Mouse (Mus musculus) right cerebral cortex, adult 18-20 months (tissue): ENCODE measurements around the gene Fscn3.

Source experiments
- DNase-seq: peaks from one replicate; pipeline ENCODE4 v3.0.0; 2022; ENCODE audit warnings: mixed read lengths

Fscn3 gene

DNA sequence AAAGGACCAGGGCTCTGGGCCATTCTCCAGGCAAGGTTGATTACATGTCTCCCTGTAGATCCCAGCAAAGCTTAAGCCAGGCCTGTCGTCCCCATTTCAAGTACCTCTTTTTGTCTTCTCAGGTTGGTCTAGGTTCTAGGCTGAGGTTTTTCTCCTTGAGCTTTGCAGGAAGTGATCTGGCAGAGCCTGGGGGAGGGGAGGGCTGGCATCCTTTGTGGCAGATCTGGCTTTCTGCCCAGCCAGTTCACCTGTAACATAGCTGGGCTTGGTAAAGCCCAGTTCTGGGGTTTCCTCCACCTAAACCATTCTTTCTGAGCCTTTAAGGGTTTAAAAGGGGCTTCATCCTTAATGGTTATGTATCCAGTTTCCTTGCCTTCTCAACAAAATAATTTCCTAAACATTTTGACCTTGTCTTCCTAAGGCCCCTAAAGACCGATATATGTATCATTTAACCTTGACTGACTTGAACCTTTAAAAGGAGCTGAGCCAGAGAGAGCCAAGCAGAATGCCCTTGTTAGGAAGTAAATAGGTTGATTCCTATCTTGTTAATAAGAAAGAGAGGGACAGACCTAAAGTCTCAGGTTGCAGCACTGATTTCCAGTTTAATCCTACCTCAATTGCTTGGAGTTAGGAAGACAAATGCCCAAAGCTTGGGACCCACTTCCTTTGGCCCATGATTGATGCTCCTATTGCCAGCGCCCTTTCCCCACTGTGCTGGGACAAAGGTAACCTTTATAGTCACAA is at the start of gene Fscn3:
Fscn3 (plus strand) TSS at position 694 of the 744 bp plus-strand sequence.
- no peak for DNase-seq

DNA sequence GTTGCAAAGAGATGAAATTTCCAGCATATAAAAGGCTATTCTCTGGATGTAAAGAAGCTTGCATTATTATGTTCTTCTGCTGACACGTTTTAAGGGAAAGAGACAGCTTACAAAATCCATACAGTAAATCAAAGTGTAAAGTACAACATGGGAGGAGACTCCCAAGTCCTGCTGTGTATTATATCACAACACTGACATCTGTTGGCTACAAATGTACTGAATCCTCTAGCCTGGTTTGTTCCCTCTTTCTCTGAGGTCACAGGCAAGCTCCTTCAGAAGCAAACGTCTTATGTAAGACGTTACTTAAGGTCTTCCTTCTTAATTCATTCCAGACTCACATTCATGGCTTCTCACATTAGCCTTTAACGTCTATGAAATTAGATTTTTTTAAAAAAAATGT is 45.6 kb upstream of the Fscn3 start:
- DNase-seq, result no peak

- no peak for DNase-seq
These were observed 42.4 kb upstream of the Fscn3 start for GRCm38 (mm10) chr6:28385169-28385568.

GRCm38 (mm10) chr6:28389038-28389437 is 38.6 kb upstream of the Fscn3 start:
- DNase-seq, result no peak

DNA sequence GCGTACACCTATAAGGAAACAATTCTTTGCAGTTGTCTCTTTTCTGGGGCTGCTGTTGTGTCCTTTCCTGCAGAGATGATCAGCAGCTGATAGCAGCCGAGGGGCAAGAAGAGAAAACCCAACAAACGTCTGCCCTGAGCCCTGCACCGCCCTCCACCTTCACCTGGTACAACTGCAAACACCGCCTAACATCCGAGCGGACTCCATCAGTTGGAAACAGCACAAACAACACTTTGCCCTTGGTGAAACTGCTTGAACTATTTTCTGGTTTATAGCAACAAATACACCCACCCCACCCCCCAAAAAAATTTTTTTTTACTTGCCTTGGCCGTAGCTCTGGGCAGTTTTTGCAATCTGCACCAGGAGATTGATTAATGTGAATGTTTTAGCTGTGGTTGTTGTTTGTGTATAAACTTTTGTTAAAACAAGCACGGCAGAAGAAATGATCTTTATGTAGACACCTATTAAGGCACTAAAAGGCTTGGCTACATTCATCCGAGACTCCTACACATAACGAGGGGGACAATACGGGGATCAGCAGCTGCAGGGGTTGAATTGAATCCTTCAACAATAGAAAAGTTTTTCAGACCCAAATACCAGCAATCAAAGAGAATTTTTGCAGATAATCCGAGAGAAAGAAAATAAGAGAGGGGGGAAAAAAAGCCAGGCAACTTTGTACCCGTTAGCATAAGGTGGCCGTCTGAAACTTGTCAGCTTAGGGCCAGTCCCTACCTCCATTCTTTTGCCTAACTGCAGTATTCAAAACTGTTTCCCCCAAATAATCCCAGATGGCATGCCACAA is 31.3 kb upstream of the Fscn3 start:
- no peak for DNase-seq

DNA sequence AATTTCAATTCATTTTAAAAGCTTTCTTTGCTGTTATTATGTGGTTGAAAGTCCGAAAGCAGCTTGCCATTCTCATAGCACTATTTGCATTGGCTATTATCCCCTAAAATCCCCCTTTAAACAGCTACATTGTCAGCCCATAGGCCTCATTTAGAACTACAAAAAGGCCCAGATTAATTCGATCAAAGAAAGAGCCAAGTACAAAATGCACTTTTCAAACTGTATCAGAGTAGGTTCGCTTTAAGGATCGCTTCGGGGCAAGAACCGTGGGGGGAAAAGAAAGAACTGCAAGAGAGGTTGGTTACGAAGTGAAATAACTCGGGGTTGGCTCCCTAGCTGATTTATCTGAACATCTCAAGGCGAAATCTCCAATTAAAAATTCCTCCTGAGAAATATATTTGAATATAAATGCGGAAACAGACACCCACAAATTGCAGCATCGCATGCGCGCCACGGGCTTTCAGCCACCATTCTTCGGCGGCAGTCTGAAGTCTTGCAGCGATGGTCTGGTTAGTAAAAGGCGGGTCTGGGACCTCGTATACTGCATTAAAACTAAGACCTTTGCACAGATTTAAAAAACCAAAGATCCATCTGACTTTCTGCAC is 30.6 kb upstream of the Fscn3 start:
- no peak for DNase-seq

- no peak for DNase-seq
These were observed 29.8 kb upstream of the Fscn3 start, which contains the start of gene Zfp800 for GRCm38 (mm10) chr6:28397681-28398203. TSS of gene Zfp800 (minus strand) at chr6:28398005.

GRCm38 (mm10) chr6:28398726-28399125 is 28.9 kb upstream of the Fscn3 start:
- DNase-seq, result no peak

DNA sequence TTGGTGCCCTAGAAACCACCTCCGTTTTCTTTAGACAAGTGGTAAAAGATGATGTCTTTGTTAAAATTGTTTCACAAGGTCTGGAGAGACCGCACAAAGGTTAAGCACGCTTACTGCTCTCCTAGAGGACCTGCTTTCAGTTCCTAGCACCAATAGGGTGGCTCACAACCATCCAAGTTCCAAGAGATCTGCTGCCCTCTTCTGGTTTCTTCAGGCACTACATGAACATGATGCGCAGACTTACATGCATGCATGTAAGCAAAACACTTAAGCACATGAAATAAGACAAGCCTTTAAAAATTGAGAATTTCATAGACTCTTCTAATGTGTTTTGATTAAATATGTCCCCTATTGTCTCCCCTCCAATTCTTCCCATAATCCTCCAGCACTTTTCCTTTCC is 27.8 kb upstream of the Fscn3 start:
- no peak for DNase-seq

GRCm38 (mm10) chr6:28410053-28410452 is 17.5 kb upstream of the Fscn3 start:
- DNase-seq, result no peak

DNA sequence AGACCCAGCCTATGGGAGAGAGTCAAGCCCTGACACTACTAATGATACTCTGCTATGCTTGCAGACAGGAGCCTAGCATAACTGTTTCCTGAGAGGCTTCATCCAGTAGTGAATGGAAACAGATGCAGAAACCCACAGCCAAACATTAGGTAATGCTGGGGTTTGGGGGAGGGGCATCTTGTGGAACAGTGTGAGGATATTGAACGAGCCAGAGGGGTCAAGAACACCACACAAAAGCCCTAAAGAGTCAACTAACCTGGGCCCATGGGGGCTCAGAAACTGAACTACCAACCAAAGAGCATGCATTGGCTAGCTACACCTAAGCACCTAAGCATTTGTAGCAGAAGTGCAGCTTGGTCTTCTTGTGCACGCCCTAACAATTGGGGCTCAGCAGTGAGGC is 16.4 kb upstream of the Fscn3 start:
- DNase-seq, result no peak

- no peak for DNase-seq
These were observed 10.6 kb upstream of the Fscn3 start for GRCm38 (mm10) chr6:28416981-28417380.

- DNase-seq, result peak; percentile 63
These were observed 9.1 kb upstream of the Fscn3 start for GRCm38 (mm10) chr6:28418449-28418848.

DNA sequence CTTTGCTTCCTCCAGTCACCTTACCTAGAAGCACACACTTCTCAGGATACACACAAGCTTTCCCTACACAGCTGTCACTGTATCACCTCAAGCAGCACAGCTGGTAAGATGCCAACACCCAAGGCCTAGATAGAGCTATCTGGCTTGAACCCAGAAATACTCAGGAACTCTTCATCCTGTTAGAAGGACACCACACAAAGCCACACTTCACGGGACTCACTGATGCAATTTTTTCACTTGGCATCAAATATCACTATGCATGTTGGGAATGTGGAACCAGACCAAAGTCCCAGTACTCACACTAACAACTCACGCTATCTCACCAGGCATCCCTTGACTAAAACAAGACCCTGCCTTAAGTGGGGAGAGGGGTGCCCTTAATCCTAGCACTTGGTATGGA is 7.9 kb upstream of the Fscn3 start:
- DNase-seq, result no peak

DNA sequence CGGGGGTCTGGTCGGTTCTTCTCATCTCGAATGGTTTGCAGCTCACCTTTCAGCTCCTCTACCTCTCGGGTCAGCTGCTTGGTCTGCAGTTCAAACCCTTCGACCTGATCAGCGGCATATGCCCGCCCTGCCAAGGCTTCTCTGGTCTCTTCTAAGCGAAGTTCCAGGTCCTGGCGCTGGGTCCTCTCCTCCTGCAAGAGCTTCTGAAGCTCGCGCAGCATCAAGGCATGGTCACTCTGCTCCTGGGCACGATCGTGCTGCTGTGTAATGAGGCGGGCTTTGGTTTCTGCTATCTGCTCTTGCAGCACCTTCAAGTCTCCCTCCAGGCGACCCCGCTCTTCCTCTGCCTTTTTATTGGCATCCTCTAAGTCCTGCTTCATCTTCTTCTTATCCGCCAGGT is 7.2 kb upstream of the Fscn3 start:
- no peak for DNase-seq

- DNase-seq, result no peak
These were observed 6.7 kb upstream of the Fscn3 start for GRCm38 (mm10) chr6:28420865-28421264.

DNA sequence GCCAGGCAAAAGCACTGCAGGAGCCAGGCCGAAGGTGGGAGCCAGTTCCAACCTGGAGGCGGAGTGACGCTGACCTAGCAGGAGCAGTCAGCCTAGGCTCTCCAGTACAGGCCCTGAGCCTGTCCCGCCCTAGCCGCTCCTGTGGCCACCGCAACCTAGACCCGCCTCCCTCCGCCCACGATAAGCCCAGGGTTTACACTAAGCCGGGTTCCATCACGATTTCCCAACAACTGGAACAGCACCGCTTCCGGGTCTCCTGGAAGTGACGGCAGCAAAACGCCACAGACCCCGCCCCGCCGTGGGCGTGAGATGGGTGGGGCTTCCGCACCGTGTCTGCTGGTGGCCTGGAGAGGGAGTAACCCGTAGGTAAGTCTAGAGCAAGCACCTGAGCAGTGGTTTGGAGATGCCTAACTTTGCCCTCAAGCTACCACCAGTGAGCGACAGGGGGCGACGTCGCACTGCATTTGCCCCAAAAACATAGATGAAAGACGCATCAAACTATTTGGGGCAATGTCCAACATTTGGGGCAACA is 6.1 kb upstream of the Fscn3 start:
- DNase-seq, result peak; percentile 94

DNA sequence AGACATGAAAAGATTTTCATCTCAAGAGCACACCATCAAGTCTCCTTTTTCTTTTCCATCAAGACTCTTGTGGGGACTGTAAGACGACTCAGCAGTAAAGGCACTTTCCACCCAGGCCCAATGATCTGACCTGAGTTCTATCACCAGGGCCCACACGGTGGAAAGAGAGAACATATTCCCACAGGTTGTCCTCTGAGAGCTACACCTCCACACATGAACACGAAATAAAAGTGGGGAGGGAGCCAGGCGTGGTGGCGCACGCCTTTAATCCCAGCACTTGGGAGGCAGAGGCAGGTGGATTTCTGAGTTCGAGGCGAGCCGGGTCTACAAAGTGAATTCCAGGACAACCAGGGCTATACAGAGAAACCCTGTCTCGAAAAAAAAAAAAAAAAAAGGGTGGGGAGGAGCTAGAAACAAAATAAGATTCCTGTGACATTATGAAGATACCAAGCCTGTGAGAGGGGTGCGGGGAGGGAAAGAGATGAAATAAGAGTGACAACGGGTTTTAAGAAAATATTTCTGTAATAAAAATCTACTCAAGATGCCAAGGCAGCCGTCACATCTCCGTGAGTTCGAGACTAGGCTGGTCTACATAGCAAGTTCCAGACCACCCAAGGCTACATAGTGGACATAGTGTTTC is 4.8 kb upstream of the Fscn3 start:
- DNase-seq, result no peak

DNA sequence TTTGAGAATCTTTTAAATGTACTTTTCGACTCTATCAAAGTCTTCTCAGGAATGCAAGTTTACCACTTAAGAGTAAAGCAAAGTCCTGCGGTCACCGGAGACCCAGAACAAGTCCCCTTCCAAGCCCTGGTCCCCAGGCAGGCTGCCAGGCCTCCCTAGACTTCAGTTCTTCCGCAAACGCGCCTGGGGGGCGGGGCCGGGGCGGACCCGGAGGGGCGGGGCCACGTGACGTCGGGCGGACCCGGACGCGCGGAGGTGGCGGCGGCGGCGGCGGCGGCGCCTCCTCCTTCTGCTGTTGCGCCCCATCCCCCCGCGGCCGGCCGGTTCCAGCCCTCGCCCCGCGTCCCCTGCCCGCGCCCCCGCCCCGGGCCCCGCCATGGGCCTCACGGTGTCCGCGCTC is 4.3 kb upstream of the Fscn3 start, which contains the start of gene Arf5:
Arf5 (plus strand) TSS at position 248 of the 400 bp plus-strand sequence.
- peak; percentile 93 for DNase-seq

DNA sequence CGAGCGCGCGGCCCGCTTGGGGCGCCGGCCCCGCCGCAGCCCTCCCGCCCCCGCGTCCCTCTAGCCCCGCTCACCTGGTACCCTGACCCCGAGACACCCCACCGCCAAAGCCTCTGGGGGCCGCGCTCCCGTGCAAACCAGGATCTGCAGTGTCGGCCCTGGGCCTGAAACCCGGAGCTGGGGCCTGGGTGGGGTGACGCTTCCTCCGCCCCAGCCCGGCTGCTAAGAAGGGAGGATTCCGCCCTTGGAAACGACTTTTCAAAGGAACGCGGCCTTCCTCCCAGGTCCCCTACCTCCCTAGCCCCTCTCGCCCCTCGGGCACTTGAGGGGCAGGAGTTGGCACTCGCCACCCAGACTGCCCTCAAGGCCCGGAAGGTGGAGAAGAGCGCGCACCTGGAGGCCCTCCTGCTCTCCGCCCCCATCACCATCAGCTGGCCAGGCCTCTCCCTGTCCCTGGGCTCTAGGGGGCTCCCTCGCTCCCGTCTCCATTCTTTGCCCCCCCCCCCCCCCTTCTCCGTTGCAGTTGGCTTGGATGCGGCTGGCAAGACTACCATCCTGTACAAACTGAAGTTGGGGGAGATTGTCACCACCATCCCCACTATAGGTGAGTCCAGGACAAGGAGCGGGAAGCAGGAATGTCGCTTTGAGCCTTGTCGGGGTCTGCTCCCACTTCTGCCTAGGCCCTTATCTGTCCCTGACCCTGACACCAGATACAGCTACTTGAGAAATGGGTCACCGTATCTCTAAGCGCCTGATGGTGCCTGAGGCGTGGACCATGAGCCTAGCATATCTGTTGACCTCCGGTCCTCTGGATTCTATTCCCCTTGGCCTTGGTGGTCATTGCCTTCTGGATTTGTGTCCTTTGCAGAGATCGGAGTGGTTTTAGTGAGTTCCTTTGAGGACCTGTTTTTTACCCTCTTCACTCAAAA is 3.6 kb upstream of the Fscn3 start:
- peak; percentile 66 for DNase-seq

- no peak for DNase-seq
These were observed 2.6 kb upstream of the Fscn3 start for GRCm38 (mm10) chr6:28425019-28425418.

DNA sequence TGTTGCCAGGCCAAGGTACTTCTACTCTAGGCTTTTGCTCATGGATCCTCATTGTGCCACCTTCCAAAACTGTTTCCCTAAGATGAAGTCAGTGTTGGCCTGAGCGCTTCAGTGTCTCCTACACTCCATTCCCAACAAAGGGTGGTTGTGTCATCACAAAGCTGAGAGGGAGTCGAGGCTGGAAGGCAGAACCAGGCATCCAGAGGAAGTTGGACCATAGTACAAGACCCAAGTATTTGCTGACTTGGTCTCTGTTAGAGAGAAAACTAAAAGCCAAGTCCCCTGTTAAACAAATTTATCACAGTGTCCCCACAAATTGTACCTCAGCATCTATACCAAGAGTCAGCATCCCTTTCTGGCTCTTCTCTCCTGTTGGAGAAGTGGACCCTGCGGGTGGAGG is 701 bp downstream of the Fscn3 start, which contains the start of gene Gcc1:
Gcc1 (minus strand) TSS at position 101 of the 400 bp plus-strand sequence.
- DNase-seq, result no peak
